Mouse (Mus musculus) right cerebral cortex, adult 18-20 months (tissue): ENCODE data around the gene Flad1.

Experiments
- DNase-seq: peaks from one replicate; pipeline ENCODE4 v3.0.0; 2022; ENCODE audit warnings: mixed read lengths

Flad1 gene

DNA sequence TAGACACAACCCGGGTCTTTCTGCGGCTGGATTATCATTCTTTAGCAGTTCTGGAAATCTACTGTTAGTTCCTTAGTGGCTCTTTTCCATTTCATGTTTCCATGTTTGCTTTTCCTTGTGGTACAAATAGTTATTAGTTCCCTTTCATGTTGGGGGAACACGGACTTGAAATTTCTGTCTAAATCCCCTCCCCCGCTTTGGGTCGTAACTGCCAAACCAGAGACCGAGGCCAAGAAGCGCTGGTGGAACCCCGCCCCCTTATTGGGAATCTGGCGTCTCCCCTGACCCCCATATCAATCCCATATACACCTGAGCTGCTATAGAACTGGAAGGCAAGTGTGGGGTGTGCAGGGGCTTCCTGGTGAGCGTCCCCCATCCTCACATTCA is 16.3 kb downstream of the Flad1 start:
- DNase-seq, result no peak

DNA sequence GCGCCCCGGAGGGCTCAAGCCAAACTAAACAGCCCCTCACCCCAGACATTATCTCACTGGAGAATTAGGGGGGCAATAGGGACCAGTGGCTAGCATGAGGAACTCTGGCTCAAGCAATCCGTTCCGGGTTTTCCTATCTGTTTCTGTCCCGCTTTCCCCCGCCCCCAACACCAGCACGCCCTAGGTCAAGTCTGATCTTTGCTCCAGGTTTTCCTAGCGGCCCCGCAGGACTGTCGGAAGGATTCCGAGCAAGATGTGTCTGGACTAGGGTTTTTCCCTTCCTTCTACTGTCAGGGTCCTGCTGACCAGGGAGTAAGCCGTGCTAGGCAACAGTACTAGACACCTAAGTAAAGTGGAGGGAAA is 16.8 kb downstream of the Flad1 start:
- DNase-seq, result peak; percentile 57

DNA sequence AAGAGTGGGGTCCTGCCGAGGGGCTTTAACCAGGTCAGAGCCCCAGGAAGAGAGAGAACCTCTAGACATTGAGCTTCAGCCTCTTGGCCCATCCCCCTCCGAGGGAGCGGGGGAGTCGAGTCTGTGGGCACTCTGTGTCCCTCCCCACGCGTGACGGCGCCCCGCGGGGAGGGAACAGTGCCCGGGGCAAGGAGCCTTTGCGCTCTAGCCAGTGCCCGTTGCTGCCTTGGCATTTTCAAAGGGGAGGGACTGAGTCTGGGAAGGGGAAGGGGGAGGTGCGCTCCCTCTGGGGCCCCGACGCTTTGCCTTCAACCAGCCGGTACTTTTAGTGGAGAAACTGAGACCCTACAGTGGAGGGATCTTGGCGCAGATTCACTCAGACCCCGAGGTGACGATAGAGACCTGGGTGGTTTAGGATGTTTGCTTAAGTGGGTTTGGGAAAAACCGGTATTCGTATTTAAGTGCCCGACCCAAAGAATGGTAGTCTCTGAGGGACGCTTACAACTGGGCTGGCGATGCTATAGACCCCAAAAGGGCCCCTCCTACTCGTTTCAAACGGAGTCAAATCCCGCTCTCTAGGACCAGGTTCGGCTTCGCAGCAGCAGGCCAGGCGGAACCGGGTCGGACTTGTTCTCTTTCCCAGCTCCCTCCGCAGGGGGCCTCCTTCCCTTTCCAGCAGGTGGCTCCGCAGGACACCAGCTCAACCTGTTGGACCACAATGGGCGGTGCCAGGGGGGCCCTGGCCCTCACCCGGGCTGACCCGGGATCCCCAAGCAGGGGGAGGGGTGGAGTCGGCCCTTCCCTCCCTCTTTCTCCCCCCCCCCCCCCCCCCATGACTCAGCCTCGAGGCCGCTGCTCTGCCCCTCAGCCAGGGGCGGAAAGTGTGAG is 17.4 kb downstream of the Flad1 start, which contains the start of gene Zbtb7b:
Zbtb7b (minus strand) TSS at position 771 of the 888 bp plus-strand sequence.
- peak; percentile 56 for DNase-seq

DNA sequence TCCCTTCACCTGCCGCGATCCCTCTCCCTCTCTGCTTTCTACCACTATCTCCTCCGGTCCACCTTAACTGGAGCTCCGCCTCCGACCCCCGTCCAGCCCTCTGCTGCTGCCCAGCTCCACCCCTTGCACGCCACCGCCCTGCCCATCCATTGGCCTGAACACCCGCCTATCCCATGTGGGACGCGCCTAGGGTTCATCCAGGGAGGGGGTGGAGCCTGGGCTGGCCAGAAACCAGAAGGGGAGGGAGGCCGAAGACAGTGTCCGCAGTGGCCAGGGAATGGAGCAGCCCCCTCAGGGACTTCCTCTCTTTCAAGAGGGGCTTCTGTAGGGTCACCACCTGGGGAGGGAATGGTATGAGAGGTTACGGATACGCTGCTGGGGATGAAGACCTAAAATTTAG is 18.1 kb downstream of the Flad1 start:
- peak; percentile 97 for DNase-seq

DNA sequence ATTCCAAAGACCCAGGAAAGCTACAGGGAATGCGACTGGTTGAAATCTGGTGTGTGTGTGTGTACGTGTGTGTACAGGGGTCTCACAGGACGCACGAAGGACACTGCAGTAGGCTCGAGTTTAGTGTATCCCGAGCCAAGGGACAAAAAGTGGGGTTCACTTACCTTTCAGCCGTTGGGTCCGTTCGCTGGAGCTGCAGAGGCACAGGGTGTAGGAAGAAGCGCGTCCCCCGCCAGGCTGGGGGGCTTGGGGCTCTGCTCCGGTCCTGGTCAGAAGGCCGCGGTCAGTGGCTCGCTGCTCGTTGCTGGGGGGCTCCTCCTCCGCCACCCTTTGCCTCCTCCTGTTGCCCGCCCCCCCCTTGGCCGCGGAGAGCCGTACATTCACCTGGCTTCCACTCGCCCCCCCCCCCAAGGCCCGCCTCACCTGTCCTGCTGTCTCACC is 18.8 kb downstream of the Flad1 start:
- DNase-seq, result no peak

DNA sequence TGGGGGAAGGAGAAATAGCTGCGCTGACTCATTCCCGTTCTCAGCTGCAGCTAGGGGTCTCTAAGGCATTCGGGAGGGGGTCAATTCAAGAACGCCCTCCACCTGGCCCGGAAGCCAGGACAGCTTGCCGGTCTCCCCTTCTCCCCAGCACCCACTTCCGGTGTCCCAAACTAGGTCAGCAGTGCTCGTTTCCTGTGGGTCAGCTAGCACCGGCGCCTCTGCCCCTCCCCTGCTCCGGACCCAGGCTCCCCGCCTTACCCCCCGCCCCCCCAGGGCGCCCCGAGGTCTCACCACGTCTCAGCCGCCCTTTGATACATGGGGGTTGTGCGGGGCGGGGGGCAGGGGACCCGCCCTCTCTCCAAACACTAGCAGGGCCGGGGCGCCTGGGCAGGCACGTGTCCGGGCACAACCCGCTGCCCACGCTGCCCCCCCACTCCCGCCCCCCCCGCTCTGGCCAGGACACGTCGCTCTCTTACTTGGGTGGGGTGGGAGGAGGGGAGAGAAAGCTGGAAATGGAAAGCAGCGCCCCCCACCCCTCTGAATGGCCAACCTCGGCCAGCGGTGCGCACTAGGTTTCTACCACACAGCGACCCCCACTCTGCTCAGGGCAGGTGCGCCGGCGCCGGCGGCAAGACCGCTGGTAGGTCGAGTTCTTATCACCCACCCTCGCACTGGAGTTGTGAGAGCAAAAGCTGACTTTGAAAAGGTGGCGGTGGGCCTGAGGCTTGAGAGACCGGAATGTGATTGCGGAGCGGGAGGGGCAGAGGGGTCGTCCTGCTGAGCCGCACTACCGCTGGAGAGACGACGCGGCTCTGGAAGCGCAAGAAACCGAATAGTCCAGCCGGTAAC is 19.8 kb downstream of the Flad1 start:
- DNase-seq, result peak; percentile 50

DNA sequence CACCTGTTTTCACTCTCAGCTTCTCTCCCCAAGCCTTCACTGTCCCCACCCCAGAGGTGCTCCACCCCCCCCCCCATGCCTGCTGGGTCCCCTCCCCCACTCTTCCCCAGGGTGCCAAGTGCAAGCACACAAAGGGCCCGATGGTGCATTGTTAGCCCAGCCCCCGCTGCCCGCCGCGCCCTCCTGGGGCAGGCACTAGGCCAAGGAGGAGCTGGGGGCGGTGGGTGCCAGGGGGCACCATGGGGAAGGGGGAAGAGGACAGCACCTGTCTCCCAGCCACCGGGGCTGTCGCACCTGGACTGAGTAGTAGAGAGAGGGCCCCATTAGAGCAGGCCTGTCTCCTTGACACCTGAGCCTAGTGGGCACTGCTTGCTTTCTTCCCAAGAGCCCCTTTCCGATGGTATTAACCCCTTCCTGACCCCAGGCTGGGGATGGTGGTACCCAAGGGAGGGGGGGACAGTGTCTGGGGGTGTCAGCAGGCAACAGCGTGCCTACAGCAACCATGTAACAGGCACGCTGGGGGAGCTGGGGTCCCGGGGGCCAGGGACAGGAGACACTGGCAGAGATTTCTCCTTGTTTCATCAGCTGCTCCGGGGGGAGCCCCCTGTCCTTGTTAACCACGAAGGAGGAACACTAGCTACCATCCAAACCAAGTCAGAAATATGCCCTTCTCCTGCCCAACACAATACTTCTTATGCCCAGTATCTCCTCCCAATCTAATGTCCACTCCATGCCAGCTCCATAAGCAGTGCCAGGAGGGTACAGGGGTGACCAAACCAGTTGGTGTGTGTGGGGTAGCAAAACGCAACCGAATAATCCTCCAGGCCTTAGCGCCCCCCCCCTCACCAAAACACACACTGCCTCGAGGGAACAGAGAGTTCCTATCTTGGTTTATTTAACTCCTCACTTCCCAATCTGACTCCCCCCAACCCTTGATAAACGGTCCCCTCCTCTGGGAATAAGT is 20.7 kb downstream of the Flad1 start:
- DNase-seq, result no peak

DNA sequence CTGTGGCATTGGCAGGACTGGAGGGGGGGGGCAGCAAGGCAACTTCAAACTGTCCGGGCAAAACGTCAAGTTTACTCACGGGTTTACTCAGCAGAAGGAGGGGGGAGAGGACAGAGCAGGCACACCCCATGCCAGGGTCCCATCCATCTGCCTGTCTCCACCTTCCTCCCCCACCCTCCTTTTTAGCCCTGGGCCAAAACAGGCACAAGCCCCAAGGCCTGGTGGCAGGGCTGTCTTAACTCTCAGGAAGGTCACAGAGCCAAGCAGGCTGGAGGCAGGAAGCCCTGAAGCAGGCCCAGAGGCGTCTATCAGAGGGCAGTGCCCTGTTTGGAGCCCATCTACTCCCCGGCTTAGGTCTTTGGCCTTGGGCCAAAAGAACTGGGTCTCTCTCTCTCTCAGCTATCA is 21.6 kb downstream of the Flad1 start:
- DNase-seq, result no peak

DNA sequence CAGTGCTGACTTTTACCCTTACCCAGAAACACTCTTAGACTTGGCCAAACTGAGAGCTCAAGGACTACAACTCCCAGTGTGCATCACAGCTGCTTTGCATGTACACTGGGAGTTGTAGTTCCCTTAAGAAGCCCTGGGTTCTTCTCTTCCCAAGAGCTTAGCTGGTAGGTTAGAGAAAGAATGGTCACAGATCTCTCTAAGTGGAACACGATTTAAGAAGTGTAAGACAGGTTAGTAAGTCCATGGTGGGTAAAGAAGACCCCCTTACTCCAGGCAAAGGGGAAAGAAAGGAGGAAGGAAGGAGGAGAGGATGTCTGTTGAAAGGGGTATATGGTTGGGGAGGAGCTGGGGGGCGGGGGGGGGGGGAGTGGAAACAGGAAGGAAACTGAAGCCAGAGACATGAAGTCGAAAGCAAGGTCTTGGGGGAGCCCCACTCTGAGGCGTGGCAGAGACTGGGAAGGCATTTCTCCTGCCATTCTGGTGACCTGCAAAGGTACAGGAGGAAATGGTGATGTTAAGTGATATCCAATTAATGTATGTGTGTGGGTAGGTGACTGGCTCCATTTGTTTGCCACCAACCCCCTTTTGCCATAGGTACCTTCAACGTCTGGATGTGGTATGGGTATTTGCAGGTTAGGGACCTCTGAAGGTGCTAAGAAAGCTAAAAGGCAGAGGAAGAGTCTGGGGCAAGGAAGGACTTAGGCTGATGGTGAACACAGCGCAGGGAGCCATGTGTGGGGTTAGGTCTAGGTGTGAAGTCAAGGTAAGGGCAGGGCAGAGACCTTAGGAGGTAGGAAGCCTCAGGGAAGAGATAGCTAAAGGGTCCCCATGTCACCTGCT is 22.5 kb downstream of the Flad1 start:
- DNase-seq, result peak; percentile 39

DNA sequence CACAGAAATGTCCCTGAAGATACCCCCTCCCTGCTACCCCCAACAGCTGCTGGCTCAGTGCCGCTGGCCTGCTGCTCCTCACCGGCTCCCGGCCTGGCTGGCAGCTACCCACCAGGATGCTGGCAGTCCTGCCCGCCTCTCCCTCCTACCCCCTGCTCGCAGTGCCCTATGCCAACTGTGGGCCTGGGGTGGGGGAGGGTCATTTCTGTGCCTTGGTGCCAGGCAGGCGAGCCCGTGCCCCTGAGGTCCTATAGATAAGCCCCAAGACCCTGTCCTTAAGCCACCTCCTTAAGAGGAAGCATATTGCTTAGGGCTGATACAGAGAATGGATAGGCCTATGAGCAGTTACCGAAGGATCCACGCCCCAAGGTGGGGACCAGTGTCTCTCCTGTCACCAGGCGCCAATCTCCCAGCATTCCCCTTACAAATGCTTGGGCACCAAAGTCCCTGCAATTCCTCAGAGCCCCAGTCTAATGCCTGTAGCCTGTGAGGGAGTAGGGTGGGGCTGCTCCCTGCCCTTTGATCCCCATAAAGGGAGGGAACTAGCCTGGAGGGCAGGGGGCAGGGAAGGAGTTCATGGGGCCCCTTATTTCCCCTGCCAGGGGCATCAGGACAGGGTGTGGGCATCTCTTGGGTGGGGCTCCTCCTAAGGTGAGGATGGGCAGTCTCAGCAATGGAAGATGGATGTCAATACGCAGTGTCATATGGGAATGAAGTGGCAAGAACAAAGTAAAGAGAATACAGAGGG is 23.4 kb downstream of the Flad1 start:
- peak; percentile 60 for DNase-seq

DNA sequence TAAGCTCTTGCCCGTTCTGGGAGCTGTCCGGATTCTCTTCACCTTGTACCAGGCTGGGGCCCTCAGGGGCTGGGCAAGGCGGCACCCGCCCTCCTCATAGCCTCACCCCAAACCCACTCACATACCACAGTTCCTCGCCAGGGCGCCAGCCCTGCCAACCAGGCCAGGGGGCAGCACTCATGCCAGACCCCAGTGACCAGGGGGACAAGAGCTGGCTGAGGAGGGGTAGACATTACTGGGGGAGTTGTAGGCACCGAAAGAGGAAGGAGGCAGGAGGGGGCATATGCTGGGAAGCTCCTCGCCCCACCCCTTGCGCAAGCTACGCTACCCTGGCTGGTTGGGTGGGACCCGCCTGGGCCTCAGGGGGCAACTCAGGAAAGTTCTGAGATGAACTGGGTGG is 24.0 kb downstream of the Flad1 start:
- DNase-seq, result no peak

DNA sequence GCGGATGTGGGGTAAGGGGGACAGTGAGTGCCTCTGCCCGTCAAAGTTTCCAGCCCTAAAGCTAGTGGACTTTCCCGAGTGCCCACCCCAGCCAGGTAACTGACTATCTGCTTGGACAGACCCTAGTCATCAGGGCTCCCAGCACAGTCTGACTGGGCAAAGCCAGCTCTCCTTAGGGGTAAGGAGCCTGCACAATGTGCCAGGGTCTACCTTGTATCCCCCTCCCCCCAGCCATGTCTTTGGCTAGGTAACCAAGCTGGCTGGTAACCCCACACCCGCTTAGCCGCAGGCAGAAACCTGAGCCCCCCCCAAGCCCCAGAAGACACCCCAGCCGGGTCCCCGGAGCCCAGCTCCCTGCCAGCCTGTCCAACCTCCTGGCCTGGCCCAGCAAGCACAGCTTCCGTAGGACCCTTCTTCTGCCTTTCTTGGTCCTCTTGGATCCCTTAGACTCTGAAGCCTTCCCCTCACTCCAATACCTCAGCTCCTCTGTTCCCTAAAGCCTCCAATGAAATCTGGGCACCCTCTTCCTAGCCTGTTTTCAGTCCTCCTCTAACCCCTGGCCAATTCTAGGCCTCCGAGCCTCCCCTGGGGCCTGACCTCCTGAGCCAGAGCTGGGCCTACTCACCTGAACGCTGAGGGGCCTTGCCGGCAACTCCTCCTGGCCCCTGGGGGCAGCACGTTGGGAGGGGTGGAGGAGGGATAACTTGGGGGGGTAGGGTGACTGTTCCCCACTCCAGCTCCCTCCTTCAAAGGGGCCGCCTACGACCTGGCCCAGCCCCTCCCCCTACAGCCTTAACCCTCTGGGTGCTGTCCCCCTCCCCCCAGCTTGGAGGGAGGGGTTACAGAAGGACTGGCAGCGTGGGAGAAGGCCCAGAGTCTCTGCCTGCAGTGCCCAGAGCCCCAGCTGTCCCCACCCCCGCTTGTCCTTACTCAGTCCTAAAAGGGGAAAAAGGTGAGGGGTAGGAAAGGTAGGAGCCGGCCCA is 24.9 kb downstream of the Flad1 start:
- no peak for DNase-seq

DNA sequence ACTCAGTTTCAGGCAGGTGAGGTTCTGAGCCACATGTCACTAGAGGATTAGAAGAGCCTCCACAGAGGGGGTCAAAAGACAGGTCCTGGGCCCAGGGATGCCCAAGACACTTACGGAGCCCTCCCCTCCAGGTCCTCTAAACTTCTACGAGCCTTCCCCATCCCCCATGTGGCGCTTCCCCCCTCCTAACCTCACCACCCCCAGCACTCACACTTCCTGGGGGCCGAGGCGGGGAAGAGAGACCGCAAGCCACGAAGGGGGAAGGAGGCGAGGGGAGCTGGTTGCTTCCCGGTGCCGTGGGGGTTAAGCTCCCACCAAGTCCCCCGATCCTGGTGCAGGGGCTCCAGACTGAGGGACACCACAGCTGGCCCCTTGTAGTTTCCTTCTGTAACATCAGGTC is 26.2 kb downstream of the Flad1 start:
- no peak for DNase-seq

DNA sequence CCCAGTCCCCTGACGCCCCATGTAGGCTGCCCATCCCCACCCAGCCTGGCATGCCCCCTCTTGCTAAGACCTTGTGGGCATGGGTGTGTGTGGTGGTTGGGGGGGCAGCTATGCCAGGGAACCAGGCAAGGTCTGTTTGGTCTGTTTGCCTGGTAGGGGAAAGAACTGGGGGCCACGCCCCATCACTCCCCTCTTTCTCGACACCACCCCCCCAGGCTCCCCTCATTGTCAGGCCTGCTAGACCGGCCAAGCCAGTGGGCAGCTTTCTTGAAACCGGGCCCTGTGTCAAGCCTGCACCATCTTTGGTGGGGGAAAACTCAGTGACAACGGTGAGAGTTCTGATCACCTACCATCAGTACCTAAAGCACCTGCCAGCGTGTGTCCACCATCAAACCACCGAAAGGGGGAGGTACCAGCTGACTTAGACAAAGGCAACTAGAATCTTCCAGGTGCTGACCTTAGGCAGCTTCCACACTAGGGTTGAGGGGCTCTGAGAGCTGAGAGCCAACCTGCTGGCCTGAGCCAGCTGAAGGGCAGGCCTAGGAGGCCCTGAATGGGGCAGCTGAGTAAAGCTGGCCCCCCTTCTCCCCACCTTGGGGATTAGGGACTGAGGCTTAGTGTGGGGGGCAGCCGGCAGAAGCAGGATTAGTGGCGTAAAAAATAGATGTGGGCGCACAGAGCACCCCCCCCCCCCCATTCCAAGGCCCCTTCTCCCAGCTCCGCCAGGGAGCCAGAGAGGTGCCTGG is 27.2 kb downstream of the Flad1 start:
- DNase-seq, result no peak

DNA sequence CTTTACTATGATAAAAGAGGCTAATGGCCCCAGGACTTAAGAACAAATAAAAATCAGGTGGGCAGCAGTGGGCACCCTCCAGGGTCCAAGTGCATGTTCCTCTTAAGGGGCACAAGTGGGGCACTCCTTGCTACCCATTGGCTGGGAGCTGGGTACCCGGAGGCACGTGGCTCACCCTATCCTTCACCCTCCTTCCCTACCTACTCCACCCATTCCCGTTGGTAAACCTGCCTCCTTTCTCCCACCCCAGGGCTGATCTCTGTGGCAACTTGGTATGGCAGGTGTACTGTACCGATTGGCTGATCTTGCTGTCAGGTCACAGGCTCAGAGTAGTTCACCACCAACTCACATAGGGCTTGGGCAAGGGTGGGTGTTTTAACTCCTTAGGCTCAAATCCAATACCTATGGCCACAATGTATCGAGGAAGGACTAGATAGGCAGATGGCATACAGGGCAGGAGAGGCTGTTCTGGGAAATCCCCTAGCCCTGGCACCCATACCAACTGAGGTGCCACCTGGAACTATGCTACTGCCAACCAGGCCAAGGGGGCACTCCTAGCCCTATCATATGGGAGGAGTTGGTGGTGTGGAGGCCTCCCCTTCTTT is 27.9 kb downstream of the Flad1 start:
- no peak for DNase-seq

DNA sequence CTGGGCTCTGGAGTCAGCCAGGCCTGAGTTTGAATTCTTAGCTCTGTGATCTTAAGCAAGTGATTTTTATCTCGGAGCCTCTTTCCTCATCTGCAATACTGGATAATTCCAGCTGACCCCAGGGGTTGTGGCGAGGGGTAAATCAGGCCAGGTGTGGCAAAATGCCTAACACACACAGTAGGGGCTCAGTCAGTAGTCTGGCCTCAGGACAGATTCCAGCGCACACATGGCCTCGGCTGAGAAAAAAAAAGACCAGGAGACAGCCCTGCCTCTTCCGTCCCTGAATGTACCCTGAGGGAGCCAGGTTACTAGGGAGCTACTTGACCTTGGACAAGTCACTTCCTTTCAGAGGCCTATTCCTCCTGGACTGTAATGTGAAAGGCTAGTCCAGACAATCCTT is 28.7 kb downstream of the Flad1 start:
- no peak for DNase-seq

DNA sequence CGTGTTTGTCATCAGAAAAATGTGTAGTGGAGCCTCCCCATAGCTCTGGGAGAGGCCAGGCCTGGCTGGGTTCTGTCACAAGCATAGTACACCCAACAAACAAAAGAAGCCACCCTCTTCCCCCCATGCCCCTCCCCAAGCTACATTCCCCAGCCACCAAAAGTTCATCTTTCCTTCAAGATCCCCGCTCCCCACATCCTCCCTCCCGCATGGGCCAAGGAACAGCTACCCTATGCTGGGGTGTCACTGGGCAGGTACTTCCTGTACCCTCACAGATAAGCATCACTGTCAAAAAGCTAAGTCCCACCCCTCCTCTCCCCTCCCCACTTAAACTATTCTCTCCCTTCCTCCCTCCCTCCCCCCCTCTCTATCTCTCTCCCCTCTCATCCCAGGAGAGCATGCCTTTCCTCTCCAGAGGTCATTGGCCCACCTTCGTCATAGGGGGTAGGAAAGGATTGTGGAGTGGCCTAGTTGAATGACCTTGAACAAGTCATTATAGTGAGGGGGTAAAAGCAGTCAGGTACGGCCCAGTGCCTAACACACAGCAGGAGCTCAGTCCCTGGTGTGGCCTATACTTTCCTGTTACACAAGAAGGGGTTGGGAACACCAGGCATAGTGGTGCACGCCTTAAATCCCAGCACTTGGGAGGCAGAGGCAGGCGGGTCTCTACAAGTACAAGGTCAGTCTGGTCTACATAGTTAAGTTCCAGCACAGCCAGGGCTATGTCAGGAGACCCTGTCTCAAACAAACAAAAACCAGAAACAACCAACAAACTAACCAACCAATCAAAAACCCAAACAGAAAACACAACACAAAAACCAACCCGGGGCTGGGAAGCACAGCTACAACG is 29.4 kb downstream of the Flad1 start:
- DNase-seq, result no peak

DNA sequence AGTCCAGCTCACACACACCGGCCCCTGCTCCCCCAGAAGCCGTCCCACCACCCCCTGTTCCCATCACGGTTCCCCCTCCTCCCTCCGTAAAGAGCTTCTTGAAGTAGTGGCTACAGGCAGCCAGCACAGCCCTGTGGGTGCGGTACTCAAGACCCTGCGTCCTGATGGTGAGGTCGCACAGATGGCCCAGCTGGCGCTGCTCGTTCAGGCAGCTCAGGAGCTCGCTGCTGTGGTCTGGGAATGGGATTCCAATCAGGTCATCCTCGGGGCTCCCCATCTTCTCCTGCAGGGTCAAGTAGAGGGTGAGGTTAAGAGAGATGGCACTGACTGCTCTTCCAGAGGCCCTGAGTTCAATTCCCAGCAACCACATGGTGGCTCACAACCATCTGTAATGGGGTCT is 30.4 kb downstream of the Flad1 start:
- DNase-seq, result no peak
